Mouse (Mus musculus) cerebellum, postnatal 10 days (tissue): ENCODE results near the gene Pard3b.

Experiments
- DNase-seq, 2 experiments: peaks; one replicate each; pipeline ENCODE4 v3.0.0; 2021; ENCODE audit warnings: mixed read lengths in 2 of 2

Gene Pard3b

GRCm38 (mm10) chr1:62510501-62510900 is 871.9 kb downstream of the Pard3b start:
- no peak for DNase-seq

- DNase-seq: no peak
Observed at GRCm38 (mm10) chr1:62511681-62512080, 873.1 kb downstream of the Pard3b start.

- no peak for DNase-seq
Observed at GRCm38 (mm10) chr1:62518621-62519213, 880.1 kb downstream of the Pard3b start.

GRCm38 (mm10) chr1:62521368-62521767 is 882.7 kb downstream of the Pard3b start:
- DNase-seq: no peak

GRCm38 (mm10) chr1:62522761-62523160 is 884.1 kb downstream of the Pard3b start:
- DNase-seq: no peak

GRCm38 (mm10) chr1:62527788-62528187 is 889.2 kb downstream of the Pard3b start:
- no peak for DNase-seq

- DNase-seq: no peak
Observed at GRCm38 (mm10) chr1:62529941-62530340, 891.3 kb downstream of the Pard3b start.

- no peak for DNase-seq
Observed at GRCm38 (mm10) chr1:62532426-62533126, 894.0 kb downstream of the Pard3b start.

GRCm38 (mm10) chr1:62548953-62549352 is 910.3 kb downstream of the Pard3b start:
- no peak for DNase-seq

- DNase-seq: no peak
Observed at GRCm38 (mm10) chr1:62550546-62550945, 911.9 kb downstream of the Pard3b start.

- DNase-seq: no peak
Observed at GRCm38 (mm10) chr1:62551516-62551915, 912.9 kb downstream of the Pard3b start.

GRCm38 (mm10) chr1:62555838-62556237 is 917.2 kb downstream of the Pard3b start:
- no peak for DNase-seq

- no peak for DNase-seq
Observed at GRCm38 (mm10) chr1:62562987-62563386, 924.4 kb downstream of the Pard3b start.

GRCm38 (mm10) chr1:62564245-62565119 is 925.9 kb downstream of the Pard3b start:
- no peak for DNase-seq

GRCm38 (mm10) chr1:62565120-62565809 is 926.6 kb downstream of the Pard3b start:
- DNase-seq: no peak

GRCm38 (mm10) chr1:62566596-62566995 is 928.0 kb downstream of the Pard3b start:
- no peak for DNase-seq

- DNase-seq: no peak
Observed at GRCm38 (mm10) chr1:62576939-62577590, 938.4 kb downstream of the Pard3b start.

- no peak for DNase-seq
Observed at GRCm38 (mm10) chr1:62579024-62579765, 940.6 kb downstream of the Pard3b start.

- no peak for DNase-seq
Observed at GRCm38 (mm10) chr1:62580314-62580935, 941.8 kb downstream of the Pard3b start.

GRCm38 (mm10) chr1:62582476-62582875 is 943.9 kb downstream of the Pard3b start:
- no peak for DNase-seq

GRCm38 (mm10) chr1:62587536-62587935 is 948.9 kb downstream of the Pard3b start:
- DNase-seq: peak; percentile 65 to 67
